Mouse (Mus musculus) heart, embryonic 12.5 days (tissue): Measurements from ENCODE around the gene Klhl22. TPM values are rescaled to one million over a fixed set of nuclear protein-coding genes. Genes with fewer than 3 reads are reported as not detected.

Experiments
- ATAC-seq: fragments of 200-750 bp; cut with Nextera tagmentation; 2 replicates; pipeline ENCODE4 v1.8.0; 2017; ENCODE audit warnings: moderate TSS enrichment, moderate library complexity; ENCODE audit not compliant: insufficient number of reproducible peaks, low FRiP score
- H3K27ac ChIP-seq: fragments of 300-500 bp; sonication (generic); 2 replicates; pipeline ENCODE4 v1.5.1; 2016; ENCODE audit warnings: mild to moderate bottlenecking, moderate library complexity; ENCODE audit not compliant: poor library complexity, severe bottlenecking
- H3K27me3 ChIP-seq: fragments of 300-500 bp; sonication (generic); replicated peaks from 2 replicates; pipeline ENCODE4 v1.6.1; 2016; ENCODE audit warnings: mild to moderate bottlenecking, moderate library complexity
- H3K36me3 ChIP-seq: fragments of 300-500 bp; sonication (generic); 2 replicates; pipeline ENCODE4 v1.6.1; 2016; ENCODE audit warnings: mild to moderate bottlenecking, moderate library complexity
- H3K4me1 ChIP-seq: fragments of 300-500 bp; sonication (generic); replicated peaks from 2 replicates; pipeline ENCODE4 v1.6.1; 2016; ENCODE audit warnings: mild to moderate bottlenecking
- H3K4me2 ChIP-seq: fragments of 300-500 bp; sonication (generic); 2 replicates; pipeline ENCODE4 v1.6.1; 2016; ENCODE audit warnings: mild to moderate bottlenecking, moderate library complexity
- H3K4me3 ChIP-seq: fragments of 300-500 bp; sonication (generic); 2 replicates; pipeline ENCODE4 v1.5.1; 2016; ENCODE audit warnings: mild to moderate bottlenecking
- H3K9ac ChIP-seq: fragments of 300-500 bp; sonication (generic); 2 replicates; pipeline ENCODE4 v1.6.1; 2016; ENCODE audit warnings: mild to moderate bottlenecking, moderate library complexity
- H3K9me3 ChIP-seq: fragments of 300-500 bp; sonication (generic); replicated peaks from 2 replicates; pipeline ENCODE4 v1.6.1; 2016; ENCODE audit warnings: mild to moderate bottlenecking, moderate library complexity
- WGBS: fragments of 180-500 bp; shearing (Covaris S2); methylation state at CpG from one replicate; pipeline ENCODE4 v1.1.7; 2016; 5-methylcytosine and 5-hydroxymethylcytosine counted together
- polyA plus RNA-seq: library from polyadenylated mRNA; unstranded; fragments of >200 nt; fragmentation: Nextera tagmentation; extraction: Ambion mirVana; gene quantifications from 2 replicates; pipeline ENCODE4 v1.2.1, GENCODE M21; 2016

Klhl22 gene
- polyA plus RNA-seq = 42.7 and 44.4 TPM in 2 replicates

DNA sequence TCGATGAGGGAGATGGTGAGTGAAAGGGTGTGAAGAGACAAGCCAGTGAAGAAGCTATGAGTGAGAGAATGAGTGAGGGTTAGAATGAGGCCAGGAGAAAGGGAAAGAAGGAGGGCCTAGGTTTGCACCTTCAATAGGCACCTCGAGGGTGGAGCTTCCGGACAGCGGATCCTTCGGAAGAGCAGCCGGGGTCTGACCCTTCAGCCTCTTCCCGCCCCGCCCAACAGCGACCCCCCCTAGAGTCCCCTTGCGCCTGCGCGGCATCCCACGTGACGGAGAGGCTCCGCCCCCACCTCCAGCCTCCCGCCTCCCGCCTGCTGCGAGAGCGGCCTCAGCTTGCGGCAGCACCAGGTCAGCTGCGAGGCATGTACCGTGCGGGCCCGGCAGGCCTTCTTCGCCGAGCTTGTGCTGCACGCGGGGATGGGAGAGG, at the start of gene Klhl22:
TSS of gene Klhl22 (plus strand) at position 275 of the 430 bp plus-strand sequence.
- H3K4me3 ChIP-seq = peak within 1 kb of the TSS; percentile 81
- peaks cover 3% of the 10 kb centered on the region for H3K36me3 ChIP-seq
- ATAC-seq = peak; percentile 95
- H3K27me3 ChIP-seq = no peaks in the 10 kb centered on the region
- 2% methylated on average over 28 of the region's 28 CpGs for WGBS
- peak within 1 kb of the TSS; percentile 95 for H3K9ac ChIP-seq
- H3K9me3 ChIP-seq = no peaks in the 10 kb centered on the region
- H3K4me1 ChIP-seq = peaks cover 30% of the 10 kb centered on the region
- H3K27ac ChIP-seq = peak within 1 kb of the TSS; percentile 76
- peak within 1 kb of the TSS; percentile 98 for H3K4me2 ChIP-seq

DNA sequence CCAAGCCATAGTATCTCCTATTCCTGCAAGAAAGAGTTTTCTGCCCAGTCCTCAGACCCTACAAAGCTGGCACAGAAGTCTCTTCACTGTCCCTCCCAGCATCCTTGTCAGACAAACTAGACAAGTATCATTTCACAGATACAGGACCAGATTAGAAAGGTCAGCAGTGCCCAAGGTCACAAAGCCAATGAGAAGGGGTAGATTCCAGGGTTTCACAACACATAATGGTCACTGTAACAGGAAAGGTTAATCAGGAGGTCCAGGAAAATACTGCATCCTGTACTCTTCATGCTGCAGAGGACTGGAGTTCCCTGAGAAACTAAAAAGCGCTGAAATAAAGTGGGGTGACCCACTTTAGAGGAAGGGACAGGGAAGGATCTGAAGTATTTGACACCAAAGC, 41.6 kb upstream of the Klhl22 start:
- peaks cover 30% of the 10 kb centered on the region for H3K4me1 ChIP-seq
- no peaks in the 10 kb centered on the region for H3K27me3 ChIP-seq
- peak overlapping the region; percentile 24; the same call in 1 of the 2 replicates for H3K9ac ChIP-seq
- no peaks in the 10 kb centered on the region; the same call in 1 of the 2 replicates for H3K36me3 ChIP-seq
- 87% methylated on average over 1 of the region's 1 CpGs for WGBS
- no peaks in the 10 kb centered on the region for H3K9me3 ChIP-seq
- H3K4me2 ChIP-seq = no peak overlapping the region
- H3K27ac ChIP-seq = no peak overlapping the region
- no peak overlapping the region for H3K4me3 ChIP-seq
- no peak for ATAC-seq

DNA sequence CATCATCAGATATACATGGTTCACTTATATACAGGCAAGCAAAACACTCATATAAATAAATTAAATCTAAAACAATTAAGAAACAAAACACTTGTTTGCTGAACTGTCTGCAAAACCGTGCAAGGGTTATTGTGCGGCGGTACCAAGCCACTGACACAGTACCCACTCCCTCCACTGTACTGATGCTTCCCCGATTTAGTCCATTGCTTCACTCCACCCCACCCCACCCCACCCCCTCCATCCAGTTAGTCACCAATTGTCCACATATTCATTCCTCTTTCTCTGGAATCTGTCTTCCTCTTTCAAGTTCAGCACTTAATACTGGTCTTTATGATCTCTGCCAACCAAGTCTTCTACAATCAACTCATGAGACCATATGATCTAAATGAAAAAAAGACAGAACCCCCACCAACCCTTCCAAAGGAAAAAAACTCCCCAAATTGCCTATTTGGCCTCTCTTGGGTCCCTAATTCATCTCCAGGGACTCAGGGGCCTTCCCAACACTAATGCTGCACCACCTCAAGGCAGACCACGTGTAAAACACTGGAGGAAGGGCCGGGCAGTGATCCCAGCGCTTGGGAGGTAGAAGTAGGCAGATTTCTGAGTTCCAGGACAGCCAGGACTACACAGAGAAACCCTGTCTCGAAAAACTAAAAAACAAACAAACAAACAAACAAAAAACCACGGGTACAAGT, 38.2 kb upstream of the Klhl22 start:
- Histone ChIP-seq H3K4me2 (peak overlapping the region; percentile 91), H3K4me3 (peak overlapping the region; percentile 99), H3K9ac (peak overlapping the region; percentile 96), H3K27ac (no peak overlapping the region), H3K36me3 (no peaks in the 10 kb centered on the region), H3K4me1 (peaks cover 30% of the 10 kb centered on the region), H3K9me3 (no peaks in the 10 kb centered on the region), H3K27me3 (no peaks in the 10 kb centered on the region)
- no peak for ATAC-seq
- 66% methylated on average over 9 of the region's 9 CpGs for WGBS

DNA sequence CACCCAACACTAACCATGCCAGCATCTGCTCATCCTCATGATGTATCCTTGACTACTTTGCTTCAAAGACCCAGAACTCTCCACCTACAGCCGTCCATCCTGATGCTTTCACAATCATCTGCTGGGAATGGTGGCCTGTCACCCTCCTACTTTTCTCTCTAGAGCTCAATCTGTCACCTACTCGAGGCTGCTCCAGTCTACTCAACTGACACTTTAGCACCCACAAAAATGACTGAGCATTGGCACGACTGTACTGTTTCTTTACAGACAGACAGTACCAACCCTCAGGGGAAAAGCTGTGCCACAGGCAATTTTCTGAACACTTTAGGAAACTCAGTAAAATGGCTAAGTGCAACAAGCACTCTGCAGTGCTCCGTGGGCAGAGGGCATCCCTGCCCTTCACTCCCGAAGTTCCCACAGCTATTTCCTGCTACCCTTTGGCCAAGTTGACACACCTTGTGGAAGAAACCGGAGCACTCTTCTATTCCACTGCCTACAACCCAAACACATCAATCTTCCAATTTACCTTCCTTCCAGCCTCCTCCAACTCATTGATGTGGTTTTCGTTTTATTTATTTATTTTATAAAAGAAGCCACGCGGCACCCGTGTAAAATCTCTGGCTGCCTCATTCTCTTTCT, 37.5 kb upstream of the Klhl22 start:
- H3K27me3 ChIP-seq = no peaks in the 10 kb centered on the region
- ATAC-seq = peak; percentile 34; the same call in 1 of the 2 replicates
- WGBS = 3% methylated on average over 10 of the region's 10 CpGs

DNA sequence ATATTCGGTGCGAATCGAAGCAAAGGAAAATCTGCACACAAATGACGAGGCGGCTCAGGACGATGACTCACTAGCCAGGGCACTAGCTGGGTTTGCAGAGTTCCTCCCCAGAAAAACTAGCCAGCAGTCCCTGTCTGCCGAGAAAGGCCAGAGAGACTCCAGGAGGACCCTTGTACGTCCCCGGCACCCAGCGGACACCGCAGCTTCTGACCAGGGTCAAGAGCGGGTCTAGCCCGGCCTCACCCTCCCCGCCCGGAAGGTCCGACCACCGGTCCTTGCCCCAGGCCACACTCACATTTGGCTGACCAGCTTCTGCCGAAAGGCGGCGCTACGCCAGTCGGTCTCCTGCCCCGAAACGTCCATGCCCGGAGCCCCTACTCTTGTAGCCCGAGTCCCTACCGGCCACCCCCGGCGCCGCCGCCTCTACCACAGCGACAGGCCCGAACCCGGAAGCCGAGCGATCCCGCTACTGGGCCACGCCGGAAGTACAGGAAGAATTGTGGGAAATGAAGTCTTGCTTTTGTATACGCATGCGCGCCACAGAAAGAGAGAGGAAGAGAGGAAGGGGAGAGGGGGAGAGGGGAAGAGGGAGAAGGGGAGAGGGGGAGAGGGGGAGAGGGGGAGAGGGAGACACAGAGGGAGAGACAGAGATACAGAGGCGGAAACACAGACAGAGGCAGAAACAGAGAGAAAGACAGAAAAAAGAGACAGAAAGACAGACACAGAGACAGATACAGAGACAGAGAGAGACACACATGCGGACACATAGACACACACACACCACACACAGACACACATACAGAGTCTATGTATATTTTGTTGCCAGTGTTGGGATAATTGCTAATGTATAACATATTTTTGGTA, 36.7 kb upstream of the Klhl22 start:
- Histone ChIP-seq H3K9me3 (no peaks in the 10 kb centered on the region), H3K4me3 (peak overlapping the region; percentile 99), H3K27ac (peak overlapping the region; percentile 82), H3K9ac (peak overlapping the region; percentile 96), H3K27me3 (no peaks in the 10 kb centered on the region), H3K4me1 (peaks cover 31% of the 10 kb centered on the region), H3K4me2 (peak overlapping the region; percentile 91), H3K36me3 (no peaks in the 10 kb centered on the region)
- peak; percentile 89 for ATAC-seq
- WGBS = 2% methylated on average over 44 of the region's 44 CpGs

More for the DNA sequence above, 37.5 kb upstream of the Klhl22 start:
- Histone ChIP-seq H3K36me3 (no peaks in the 10 kb centered on the region), H3K4me1 (peaks cover 34% of the 10 kb centered on the region), H3K9me3 (no peaks in the 10 kb centered on the region), H3K9ac (peak overlapping the region; percentile 96), H3K4me2 (peak overlapping the region; percentile 91), H3K27ac (peak overlapping the region; percentile 82), H3K4me3 (peak overlapping the region; percentile 99)

DNA sequence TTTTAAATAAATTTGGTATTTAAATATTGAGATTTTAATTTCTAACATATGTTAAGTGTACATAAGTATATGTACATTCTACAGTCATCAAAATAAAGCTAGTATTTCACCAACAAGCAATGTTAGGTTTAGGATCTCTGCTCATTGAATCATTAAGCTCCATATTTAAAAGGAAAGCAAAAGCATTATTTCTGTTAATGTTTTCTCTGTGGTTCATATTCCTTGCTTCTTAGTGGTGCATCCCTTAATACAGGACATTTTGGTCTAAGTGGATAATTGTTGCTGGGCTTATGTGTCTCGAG, 36.1 kb upstream of the Klhl22 start:
- Histone ChIP-seq H3K4me3 (0 out of 2 replicates have a peak overlapping the region, but pooled peaks have one; percentile 99), H3K36me3 (no peaks in the 10 kb centered on the region), H3K27ac (no peak overlapping the region), H3K4me2 (peak overlapping the region; percentile 91; the same call in 1 of the 2 replicates), H3K4me1 (peaks cover 25% of the 10 kb centered on the region), H3K9me3 (no peaks in the 10 kb centered on the region), H3K27me3 (no peaks in the 10 kb centered on the region), H3K9ac (no peak overlapping the region)
- 66% methylated on average over 1 of the region's 1 CpGs for WGBS
- ATAC-seq = no peak

DNA sequence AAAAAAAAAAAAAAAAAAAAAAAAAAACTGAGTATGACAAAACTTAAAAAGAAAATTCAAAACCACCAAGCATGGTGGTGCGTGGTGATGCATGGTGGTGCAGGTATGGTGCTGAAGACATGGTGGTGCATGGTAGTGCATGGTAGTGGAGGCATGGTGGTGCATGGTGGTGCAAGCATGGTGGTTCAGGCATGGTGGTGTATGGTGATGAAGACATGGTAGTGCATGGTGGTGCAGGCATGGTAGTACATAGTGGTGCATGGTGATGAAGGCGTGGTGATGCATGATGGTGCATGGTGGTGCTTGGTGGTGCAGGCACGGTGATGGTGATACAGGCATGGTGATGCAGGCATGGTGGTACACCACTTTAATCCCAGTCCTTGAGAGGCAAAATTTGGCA, 35.0 kb upstream of the Klhl22 start:
- no peak overlapping the region for H3K27ac ChIP-seq
- H3K9me3 ChIP-seq = no peaks in the 10 kb centered on the region
- WGBS = 91% methylated on average over 3 of the region's 3 CpGs
- no peak overlapping the region for H3K4me2 ChIP-seq
- no peak overlapping the region for H3K9ac ChIP-seq
- H3K27me3 ChIP-seq = no peaks in the 10 kb centered on the region
- no peak overlapping the region for H3K4me3 ChIP-seq
- peaks cover 23% of the 10 kb centered on the region for H3K4me1 ChIP-seq
- no peak for ATAC-seq
- H3K36me3 ChIP-seq = no peaks in the 10 kb centered on the region

DNA sequence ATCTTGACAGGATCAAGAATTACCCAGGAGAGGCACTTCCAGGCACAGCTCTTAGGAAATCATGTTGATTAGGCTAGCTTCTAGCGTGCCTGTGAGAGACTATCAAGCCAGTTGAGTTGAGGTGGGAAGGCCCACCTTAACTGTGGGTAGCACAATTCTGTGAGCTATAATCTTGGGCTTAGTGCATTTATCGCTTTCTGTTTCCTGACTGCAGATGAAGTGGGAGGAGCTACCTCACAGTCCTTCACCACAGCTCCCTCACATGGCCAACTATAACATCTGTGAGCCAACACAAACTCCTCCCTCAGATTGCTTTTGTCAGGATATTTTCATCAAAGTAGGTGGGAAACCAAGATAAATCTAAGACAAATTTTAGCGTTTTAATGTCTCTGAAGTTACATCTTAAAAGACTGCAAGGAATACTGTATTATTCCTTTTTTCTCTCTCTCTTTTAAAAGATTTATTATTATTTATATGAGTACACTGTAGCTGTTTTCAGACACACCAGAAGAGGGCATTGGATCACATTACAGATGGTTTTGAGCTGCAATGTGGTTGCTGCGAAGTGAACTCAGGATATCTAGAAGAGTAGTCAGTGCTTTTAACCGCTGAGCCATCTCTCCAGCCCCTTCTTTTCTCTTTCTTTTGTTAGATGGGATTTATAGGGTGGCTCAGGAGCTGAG, 32.1 kb upstream of the Klhl22 start:
- H3K36me3 ChIP-seq = no peaks in the 10 kb centered on the region
- peak overlapping the region; percentile 15; the same call in 1 of the 2 replicates for H3K27ac ChIP-seq
- 11% methylated on average over 5 of the region's 5 CpGs for WGBS
- H3K4me1 ChIP-seq = peaks cover 7% of the 10 kb centered on the region
- no peak overlapping the region for H3K9ac ChIP-seq
- peak overlapping the region; percentile 9; the same call in 1 of the 2 replicates for H3K4me3 ChIP-seq
- H3K4me2 ChIP-seq = peak overlapping the region; percentile 50
- ATAC-seq = no peak
- H3K27me3 ChIP-seq = no peaks in the 10 kb centered on the region
- H3K9me3 ChIP-seq = no peaks in the 10 kb centered on the region

DNA sequence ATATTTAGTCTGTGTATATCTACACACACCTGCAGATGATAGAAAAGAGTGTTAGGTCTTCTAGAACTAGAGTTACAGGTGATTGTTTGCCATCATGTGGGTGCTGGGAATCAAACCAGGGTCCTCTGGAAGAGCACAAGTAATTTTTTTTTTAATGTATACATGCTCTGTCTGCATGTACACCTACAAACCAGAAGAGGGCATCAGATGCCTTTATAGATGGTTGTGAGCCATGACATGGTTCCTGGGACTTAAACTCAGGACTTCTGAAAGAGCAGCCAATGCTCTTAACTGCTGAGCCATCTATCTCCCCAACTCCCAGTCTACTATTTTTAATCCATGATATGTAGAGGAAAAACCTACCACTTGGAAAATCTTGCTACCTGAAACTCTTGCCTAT, 29.4 kb upstream of the Klhl22 start:
- Histone ChIP-seq H3K36me3 (no peaks in the 10 kb centered on the region), H3K4me3 (no peak overlapping the region)

DNA sequence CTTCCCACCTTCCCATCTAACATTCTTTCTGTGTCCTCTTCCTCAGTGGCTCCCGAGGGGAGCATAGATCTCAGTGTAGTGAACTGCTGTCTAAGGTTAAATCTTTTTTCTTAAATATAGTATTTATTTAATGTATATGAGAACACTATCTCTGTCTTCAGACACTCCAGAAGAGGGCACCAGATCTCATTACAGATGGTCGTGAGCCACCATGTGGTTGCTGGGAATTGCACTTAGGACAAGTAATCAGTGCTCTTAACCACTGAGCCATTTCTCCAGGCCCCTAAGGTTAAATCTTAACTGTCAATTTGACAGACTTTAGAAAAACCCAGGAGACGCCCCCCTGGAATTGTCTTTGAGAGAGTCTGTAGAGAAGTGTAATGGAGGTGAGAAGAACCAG, 27.4 kb upstream of the Klhl22 start:
- Histone ChIP-seq H3K27ac (no peak overlapping the region), H3K4me1 (peaks cover 3% of the 10 kb centered on the region), H3K36me3 (no peaks in the 10 kb centered on the region), H3K9ac (no peak overlapping the region), H3K27me3 (peaks cover 6% of the 10 kb centered on the region; the same call in 1 of the 2 replicates), H3K4me3 (no peak overlapping the region), H3K4me2 (no peak overlapping the region), H3K9me3 (no peaks in the 10 kb centered on the region)
- 38% methylated on average over 3 of the region's 3 CpGs for WGBS
- no peak for ATAC-seq

More for the DNA sequence above, 29.4 kb upstream of the Klhl22 start:
- H3K9me3 ChIP-seq = no peaks in the 10 kb centered on the region
- H3K9ac ChIP-seq = no peak overlapping the region
- no peak overlapping the region for H3K27ac ChIP-seq
- no peak for ATAC-seq
- peaks cover 6% of the 10 kb centered on the region; the same call in 1 of the 2 replicates for H3K27me3 ChIP-seq
- peaks cover 7% of the 10 kb centered on the region for H3K4me1 ChIP-seq
- H3K4me2 ChIP-seq = no peak overlapping the region
